Mouse (Mus musculus): ENCODE measurements around the gene Gatad2a. TPM values are rescaled to one million over a fixed set of nuclear protein-coding genes. Genes with fewer than 3 reads are reported as not detected.

Gene Gatad2a
- total and polyA plus RNA-seq, 2 experiments from 2014 or later, result 19.3 to 30.1 TPM

DNA sequence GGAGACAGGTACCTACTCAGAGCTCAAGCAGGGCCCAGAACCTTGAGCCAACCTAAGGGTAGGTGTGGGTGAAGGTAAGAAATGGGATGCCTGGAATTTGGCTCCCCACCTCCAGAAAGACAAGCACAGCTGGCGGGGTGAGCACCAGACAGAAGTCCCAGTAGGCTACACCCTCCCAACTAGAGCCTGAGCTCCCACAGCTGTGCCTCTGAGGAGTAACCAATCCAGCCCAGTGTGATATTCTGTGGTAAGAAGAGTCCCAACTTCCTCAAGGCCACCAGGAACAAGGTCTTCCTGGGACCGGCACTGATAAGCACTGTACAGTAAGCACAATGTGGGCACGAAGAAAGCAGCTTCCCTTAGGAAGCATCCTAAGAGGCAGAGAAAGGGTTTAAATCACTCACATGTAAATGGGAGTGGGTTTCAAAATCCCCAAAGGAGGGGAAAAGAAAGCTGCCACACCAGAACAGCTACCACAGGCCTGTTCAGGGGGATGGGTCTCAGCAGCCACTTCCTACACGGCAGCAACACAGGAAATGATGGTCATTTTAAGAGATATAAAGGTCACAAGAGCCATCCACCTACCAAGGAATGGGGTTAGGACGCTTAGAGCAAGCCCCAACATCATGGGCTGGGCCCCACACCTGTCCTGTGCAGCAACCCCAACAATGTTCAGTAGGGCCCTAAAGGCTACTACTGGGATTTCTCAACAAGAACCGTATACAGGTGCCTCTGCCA, 57.8 kb downstream of the Gatad2a start:
- no peak for TF ChIP-seq CTCF (IDR thresholded peaks at IDR 0.05)
- Histone ChIP-seq H3K27ac (ENCODE audit: low read depth, low read length) (no peak overlapping the region), H3K27me3 (ENCODE audit: insufficient read depth, low read length) (no peaks in the 10 kb centered on the region), H3K36me3 (ENCODE audit: insufficient read depth, low read length) (no peaks in the 10 kb centered on the region), H3K4me2 (ENCODE audit: low read depth, low read length, poor library complexity, severe bottlenecking) (no peak overlapping the region), H3K4me1 (ENCODE audit: insufficient read depth, low read length) (no peaks in the 10 kb centered on the region), H3K9ac (replicated peaks; ENCODE audit: low read length, poor library complexity, severe bottlenecking) (no peak overlapping the region), H3K4me3 (ENCODE audit: low read depth, low read length) (no peak overlapping the region), H3K9me3 (ENCODE audit: low read length) (no peaks in the 10 kb centered on the region)
- WGBS, result 91% methylated on average over 6 of the region's 6 CpGs
- ATAC-seq (ENCODE audit: low FRiP score) (no peak), DNase-seq (ENCODE audit: low spot score) (no peak)

GRCm38 (mm10) chr8:69937466-69937865, 58.7 kb downstream of the Gatad2a start:
- no peak for DNase-seq (ENCODE audit: low spot score)
- Histone ChIP-seq H3K4me3 (ENCODE audit: low read depth, low read length) (no peak overlapping the region), H3K9me3 (ENCODE audit: low read length) (no peaks in the 10 kb centered on the region), H3K9ac (replicated peaks; ENCODE audit: low read length, poor library complexity, severe bottlenecking) (no peak overlapping the region), H3K27me3 (ENCODE audit: insufficient read depth, low read length) (no peaks in the 10 kb centered on the region), H3K4me1 (ENCODE audit: insufficient read depth, low read length) (no peaks in the 10 kb centered on the region), H3K27ac (ENCODE audit: low read depth, low read length) (no peak overlapping the region), H3K36me3 (ENCODE audit: insufficient read depth, low read length) (no peaks in the 10 kb centered on the region), H3K4me2 (ENCODE audit: low read depth, low read length, poor library complexity, severe bottlenecking) (no peak overlapping the region)
- no peak for TF ChIP-seq CTCF (IDR thresholded peaks at IDR 0.05)
- 90% methylated on average over 3 of the region's 3 CpGs for WGBS
- no peak for ATAC-seq (ENCODE audit: low FRiP score)

GRCm38 (mm10) chr8:69936050-69936794, 60.0 kb downstream of the Gatad2a start:
- DNase-seq (ENCODE audit: low spot score), result peak; percentile 69
- Histone ChIP-seq H3K36me3 (ENCODE audit: insufficient read depth, low read length) (no peaks in the 10 kb centered on the region), H3K4me2 (ENCODE audit: low read depth, low read length, poor library complexity, severe bottlenecking) (no peak overlapping the region), H3K4me3 (ENCODE audit: low read depth, low read length) (no peak overlapping the region), H3K27me3 (ENCODE audit: insufficient read depth, low read length) (no peaks in the 10 kb centered on the region), H3K9ac (replicated peaks; ENCODE audit: low read length, poor library complexity, severe bottlenecking) (no peak overlapping the region), H3K27ac (ENCODE audit: low read depth, low read length) (no peak overlapping the region), H3K9me3 (ENCODE audit: low read length) (no peaks in the 10 kb centered on the region), H3K4me1 (ENCODE audit: insufficient read depth, low read length) (no peaks in the 10 kb centered on the region)
- no peak for TF ChIP-seq CTCF (IDR thresholded peaks at IDR 0.05)
- peak; percentile 90 for ATAC-seq (ENCODE audit: low FRiP score)
- 63% methylated on average over 7 of the region's 7 CpGs for WGBS

GRCm38 (mm10) chr8:69935431-69935830, 60.8 kb downstream of the Gatad2a start:
- no peak for TF ChIP-seq CTCF (IDR thresholded peaks at IDR 0.05)
- no peaks in the 10 kb centered on the region for H3K27me3 ChIP-seq (ENCODE audit: insufficient read depth, low read length)
- DNase-seq (ENCODE audit: low spot score), result no peak
- no peak overlapping the region for H3K27ac ChIP-seq (ENCODE audit: low read depth, low read length)
- H3K36me3 ChIP-seq (ENCODE audit: insufficient read depth, low read length), result no peaks in the 10 kb centered on the region
- no peaks in the 10 kb centered on the region for H3K4me1 ChIP-seq (ENCODE audit: insufficient read depth, low read length)
- H3K4me3 ChIP-seq (ENCODE audit: low read depth, low read length), result no peak overlapping the region
- H3K4me2 ChIP-seq (ENCODE audit: low read depth, low read length, poor library complexity, severe bottlenecking), result no peak overlapping the region
- H3K9ac ChIP-seq (replicated peaks; ENCODE audit: low read length, poor library complexity, severe bottlenecking), result no peak overlapping the region
- no peaks in the 10 kb centered on the region for H3K9me3 ChIP-seq (ENCODE audit: low read length)
- no peak for ATAC-seq (ENCODE audit: low FRiP score)
- WGBS, result 98% methylated on average over 3 of the region's 3 CpGs

GRCm38 (mm10) chr8:69934582-69934981, 61.6 kb downstream of the Gatad2a start:
- no peak overlapping the region for H3K4me3 ChIP-seq (ENCODE audit: low read depth, low read length)
- no peaks in the 10 kb centered on the region for H3K4me1 ChIP-seq (ENCODE audit: insufficient read depth, low read length)
- no peak for ATAC-seq (ENCODE audit: low FRiP score)
- no peak overlapping the region for H3K27ac ChIP-seq (ENCODE audit: low read depth, low read length)
- no peaks in the 10 kb centered on the region for H3K36me3 ChIP-seq (ENCODE audit: insufficient read depth, low read length)
- DNase-seq (ENCODE audit: low spot score), result no peak
- H3K27me3 ChIP-seq (ENCODE audit: insufficient read depth, low read length), result no peaks in the 10 kb centered on the region
- no peaks in the 10 kb centered on the region for H3K9me3 ChIP-seq (ENCODE audit: low read length)
- H3K9ac ChIP-seq (replicated peaks; ENCODE audit: low read length, poor library complexity, severe bottlenecking), result no peak overlapping the region
- no peak overlapping the region for H3K4me2 ChIP-seq (ENCODE audit: low read depth, low read length, poor library complexity, severe bottlenecking)
- TF ChIP-seq CTCF (IDR thresholded peaks at IDR 0.05), result no peak
- WGBS, result 90% methylated on average over 5 of the region's 5 CpGs

- no peak for TF ChIP-seq CTCF (IDR thresholded peaks at IDR 0.05)
- no peak for ATAC-seq (ENCODE audit: low FRiP score)
- 83% methylated on average over 2 of the region's 2 CpGs for WGBS
Measured at GRCm38 (mm10) chr8:69933811-69934210, 62.4 kb downstream of the Gatad2a start.

More at GRCm38 (mm10) chr8:69933811-69934210, 62.4 kb downstream of the Gatad2a start:
- DNase-seq (ENCODE audit: low spot score), result no peak
- Histone ChIP-seq H3K36me3 (ENCODE audit: insufficient read depth, low read length) (no peaks in the 10 kb centered on the region), H3K27ac (ENCODE audit: low read depth, low read length) (no peak overlapping the region), H3K4me2 (ENCODE audit: low read depth, low read length, poor library complexity, severe bottlenecking) (no peak overlapping the region), H3K4me3 (ENCODE audit: low read depth, low read length) (no peak overlapping the region), H3K4me1 (ENCODE audit: insufficient read depth, low read length) (no peaks in the 10 kb centered on the region), H3K9me3 (ENCODE audit: low read length) (no peaks in the 10 kb centered on the region), H3K27me3 (ENCODE audit: insufficient read depth, low read length) (no peaks in the 10 kb centered on the region), H3K9ac (replicated peaks; ENCODE audit: low read length, poor library complexity, severe bottlenecking) (no peak overlapping the region)

Data from midbrain, postnatal 0 days (tissue).